Mouse (Mus musculus) urinary bladder, adult 2 months (tissue): ENCODE measurements around the gene Fkbp1b. TPM values are rescaled to one million over a fixed set of nuclear protein-coding genes. Genes with fewer than 3 reads are reported as not detected.
"Not testable (repeated sequence)": the region's sequence is repeated elsewhere in the genome, so short reads cannot be mapped to it uniquely, and the experiment has no call there.

ENCODE experiments used
- DNase-seq: peaks from one replicate; pipeline ENCODE4 v3.0.0; 2022; ENCODE audit warnings: low spot score
- polyA plus RNA-seq: library from polyadenylated mRNA; depleted of rRNA; stranded (reverse); fragments of >200 nt; gene quantifications from 2 replicates; pipeline ENCODE4 v1.2.3, GENCODE M21; 2012; rRNA removed

Gene Fkbp1b
- polyA plus RNA-seq, 1 experiment = 9.8 TPM

DNA sequence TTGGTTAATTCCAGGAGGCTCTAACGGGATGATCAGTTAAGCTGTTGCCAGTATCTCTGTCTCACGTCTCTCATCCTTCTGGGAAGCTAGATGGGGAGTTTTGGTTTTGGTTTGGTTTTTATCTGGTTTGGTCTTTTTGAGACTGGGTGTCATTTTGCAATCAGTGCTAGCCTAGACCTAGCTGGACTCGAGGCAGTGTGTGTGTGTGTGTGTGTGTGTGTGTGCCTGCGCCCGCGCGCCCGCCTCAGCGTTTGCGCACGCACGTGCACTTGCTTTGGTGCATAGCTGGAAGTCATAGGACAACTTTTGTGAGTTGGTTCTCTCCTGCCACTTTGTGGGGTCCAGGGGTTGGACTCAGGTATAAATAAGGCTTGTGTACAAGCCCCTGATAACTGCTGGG lies 2.4 kb upstream of the Fkbp1b start:
- no peak for DNase-seq

DNA sequence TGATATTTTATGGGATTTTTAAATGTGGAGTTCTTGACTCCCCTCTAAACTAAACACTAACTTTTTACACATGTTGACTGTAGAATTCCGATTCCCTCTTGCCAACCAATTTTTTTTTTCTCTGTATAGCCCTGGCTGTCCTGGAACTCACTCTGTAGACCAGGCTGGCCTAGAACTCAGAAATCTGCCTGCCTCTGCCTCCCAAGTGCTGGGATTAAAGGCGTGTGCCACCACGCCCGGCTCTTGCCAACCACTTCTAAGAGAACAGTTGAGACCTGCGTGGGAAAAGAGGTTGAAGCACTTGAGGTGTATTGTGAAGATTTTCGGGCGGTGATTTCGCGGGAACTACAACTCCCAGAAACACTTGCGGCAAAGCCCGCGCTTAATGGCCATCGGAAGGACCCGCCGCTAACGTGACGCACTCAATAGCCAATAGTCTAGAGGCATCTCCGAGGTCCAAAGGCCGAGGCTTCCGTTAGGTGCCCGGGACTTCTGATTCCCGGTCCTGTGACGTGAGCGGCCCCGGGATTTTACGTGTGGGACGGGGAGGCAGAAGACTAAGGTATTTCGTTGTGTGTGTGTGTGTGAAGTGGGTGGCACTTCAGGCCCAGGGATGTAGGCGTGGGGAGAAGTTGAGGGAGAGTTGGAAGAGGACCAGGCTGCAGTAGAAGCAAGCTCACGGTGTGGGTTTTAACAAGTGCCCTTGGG lies 1.7 kb upstream of the Fkbp1b start, which contains the start of gene Wdcp:
Wdcp (plus strand) TSS at position 414 of the 708 bp plus-strand sequence.
- DNase-seq = peak; percentile 67

- no peak for DNase-seq
Observed at GRCm38 (mm10) chr12:4842456-4842855, 1.1 kb upstream of the Fkbp1b start.

DNA sequence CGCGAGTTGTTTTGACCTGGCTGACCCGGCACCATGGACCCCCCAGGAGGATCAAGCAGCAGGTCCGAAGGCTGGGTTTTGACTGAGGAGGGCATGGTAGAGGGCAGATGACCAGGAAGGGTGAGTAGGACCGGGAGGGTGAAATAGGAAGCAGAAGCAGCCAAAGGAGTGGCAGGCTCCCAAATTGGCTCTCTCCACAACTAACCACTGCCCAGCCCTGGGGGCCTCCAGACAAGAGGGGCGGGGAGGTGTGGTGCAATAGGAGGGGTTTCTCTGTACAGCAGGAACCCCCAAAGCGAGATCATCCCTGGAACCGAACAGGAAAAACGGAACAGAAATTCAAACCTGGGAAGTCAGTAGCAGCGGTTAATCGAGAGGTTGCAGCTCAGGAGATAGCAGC lies 650 bp downstream of the Fkbp1b start:
- DNase-seq = no peak

DNA sequence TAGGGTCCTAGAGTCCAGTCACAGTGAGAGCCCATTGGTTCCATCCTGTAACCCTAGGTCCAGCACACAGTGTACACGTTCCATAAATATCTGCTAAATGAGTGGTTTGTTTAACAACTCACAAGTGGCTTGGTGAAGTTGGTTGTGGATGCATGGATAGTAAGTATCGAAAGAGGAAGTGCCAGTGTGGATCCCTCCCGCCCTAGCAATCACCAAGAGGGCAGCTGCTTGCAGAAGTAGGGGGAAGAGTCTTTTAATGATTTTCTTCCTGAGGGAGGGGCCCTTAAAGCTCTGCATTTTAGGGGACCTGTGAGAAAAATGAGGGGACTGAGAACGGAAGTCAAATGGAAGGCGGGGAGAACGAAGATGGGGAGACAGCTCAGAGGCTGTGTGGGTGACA lies 1.4 kb downstream of the Fkbp1b start:
- DNase-seq = no peak

GRCm38 (mm10) chr12:4836959-4837358 lies 4.4 kb downstream of the Fkbp1b start:
- DNase-seq = no peak

DNA sequence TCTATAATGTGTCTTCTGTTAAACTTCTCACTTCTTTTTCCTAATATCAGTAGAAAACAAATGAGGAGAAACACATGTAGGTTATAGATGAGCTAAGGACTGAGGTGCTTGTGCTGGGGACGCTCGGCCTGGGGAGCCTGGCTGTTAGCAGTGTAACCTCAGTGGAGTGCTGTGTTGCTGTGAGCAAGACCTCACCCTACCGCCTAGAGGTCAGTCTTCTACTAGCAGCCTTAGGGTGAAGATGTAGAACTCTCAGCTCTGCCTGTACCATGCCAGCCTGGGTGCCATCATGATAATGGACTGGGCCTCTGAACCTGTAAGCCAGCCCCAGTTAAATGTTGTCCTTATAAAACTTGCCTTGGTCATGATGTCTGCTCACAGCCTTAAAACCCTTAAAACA lies 14.1 kb downstream of the Fkbp1b start:
- no peak for DNase-seq

DNA sequence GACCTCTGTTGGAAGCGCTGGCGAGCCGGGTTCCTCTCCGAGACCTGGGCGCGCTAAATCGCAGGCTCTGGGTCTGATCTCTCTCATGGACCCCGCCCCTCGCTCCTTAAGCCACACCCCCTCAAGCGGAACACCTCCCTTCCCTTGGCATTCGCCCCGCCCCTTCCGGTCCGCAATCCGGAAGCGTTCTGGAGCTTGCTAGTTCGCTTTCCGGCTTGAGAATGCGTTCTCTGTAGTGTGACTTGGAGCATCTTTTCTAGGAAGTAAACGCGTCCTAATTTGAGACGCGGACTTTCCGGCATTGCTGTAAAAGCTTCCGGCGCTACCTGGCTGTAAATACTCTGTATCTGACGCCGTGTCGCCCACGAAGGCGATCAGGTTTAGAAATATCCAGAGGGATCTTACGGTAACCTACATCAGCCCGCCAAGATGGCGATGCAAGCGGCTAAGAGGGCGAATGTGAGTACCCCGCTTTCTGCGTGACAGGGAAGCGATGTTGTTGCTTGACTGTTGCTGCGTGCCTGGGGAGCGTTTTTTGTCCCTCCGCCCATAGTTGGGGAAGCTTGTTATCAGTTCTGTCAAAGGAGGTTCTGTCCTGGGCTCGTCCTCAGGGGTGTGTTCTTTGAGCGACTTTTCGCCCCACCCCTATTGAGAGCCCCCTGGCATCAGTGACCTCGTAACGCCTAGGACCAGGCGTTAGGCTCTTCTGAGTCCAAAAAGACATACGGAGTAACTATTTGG lies 23.9 kb downstream of the Fkbp1b start, which contains the start of gene Sf3b6:
Sf3b6 (plus strand) TSS at position 184 of the 741 bp plus-strand sequence.
- DNase-seq = peak; percentile 93

- no peak for DNase-seq
Observed at GRCm38 (mm10) chr12:4816680-4817360, 24.6 kb downstream of the Fkbp1b start.

GRCm38 (mm10) chr12:4813636-4814035 lies 27.8 kb downstream of the Fkbp1b start:
- no peak for DNase-seq

- DNase-seq = no peak
Observed at GRCm38 (mm10) chr12:4811705-4812104, 29.7 kb downstream of the Fkbp1b start.

GRCm38 (mm10) chr12:4811036-4811435 lies 30.4 kb downstream of the Fkbp1b start:
- DNase-seq = no peak

- DNase-seq = not testable (repeated sequence)
Observed at GRCm38 (mm10) chr12:4797471-4797870, 43.9 kb downstream of the Fkbp1b start.

DNA sequence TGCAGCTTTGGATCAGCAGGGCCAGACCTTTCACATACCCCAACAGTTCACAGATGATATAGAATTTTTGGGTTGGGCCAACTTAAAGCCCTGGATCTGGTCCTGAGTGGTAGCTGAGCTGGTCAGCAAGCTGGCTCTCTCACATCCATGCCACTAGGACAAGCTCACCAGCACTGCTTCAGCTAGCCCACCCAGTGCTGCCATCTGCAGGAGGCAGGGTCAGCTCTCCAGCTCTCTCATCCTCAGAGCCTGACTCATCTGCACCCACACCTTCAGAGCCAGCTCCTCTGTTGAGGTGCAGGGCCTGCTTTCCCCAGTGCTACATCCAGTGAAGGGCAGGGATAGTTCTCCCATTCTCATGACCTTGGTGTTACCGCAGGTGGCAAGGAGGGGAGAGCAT lies 47.7 kb downstream of the Fkbp1b start:
- DNase-seq = no peak

DNA sequence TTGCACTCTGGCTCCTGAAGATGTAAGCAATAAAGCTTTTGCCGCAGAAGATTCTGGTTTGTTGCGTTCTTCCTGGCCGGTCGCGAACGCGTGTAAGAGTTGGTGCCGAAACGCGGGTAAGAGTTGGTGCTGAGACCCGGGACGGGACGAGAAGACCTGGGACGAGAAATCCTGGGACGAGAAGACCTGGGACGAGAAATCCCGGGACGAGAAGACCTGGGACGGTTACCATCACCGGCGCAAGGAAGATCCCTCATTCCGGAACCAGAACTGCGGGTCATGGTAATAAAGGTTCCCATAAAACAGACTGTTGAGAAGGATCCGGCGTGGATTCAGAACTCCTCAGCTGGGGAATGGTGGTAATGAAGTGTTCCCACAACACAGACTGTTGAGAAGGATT lies 53.3 kb downstream of the Fkbp1b start:
- not testable (repeated sequence) for DNase-seq

GRCm38 (mm10) chr12:4784466-4784865 lies 56.9 kb downstream of the Fkbp1b start:
- no peak for DNase-seq

DNA sequence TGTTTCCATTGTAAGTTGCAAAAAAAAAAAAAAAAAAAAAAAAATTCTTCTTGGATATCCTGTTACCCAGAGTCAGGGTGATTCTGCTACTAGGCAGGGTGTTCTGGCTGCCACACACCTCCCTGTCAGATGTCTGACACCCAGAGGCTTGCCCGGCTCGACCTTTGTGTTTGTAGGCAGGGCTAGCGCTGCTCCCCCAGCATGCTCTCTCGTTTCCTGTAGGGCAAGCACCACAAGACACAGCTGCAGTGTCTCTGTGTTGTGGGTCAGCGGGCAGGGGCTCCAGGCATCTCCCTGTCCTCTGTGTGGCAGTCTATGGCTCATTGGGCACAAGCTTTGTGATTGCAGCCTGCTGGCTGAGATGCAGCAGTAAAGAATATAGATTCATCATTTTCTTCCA lies 57.8 kb downstream of the Fkbp1b start:
- DNase-seq = no peak

Other genes starting within 250 kb of the Fkbp1b start
- 38.3 and 43.5 TPM in 2 replicates for gene Itsn2, start 249.0 kb downstream of the Fkbp1b start, polyA plus RNA-seq
- gene Gm3625, start 248.7 kb downstream of the Fkbp1b start, polyA plus RNA-seq = not detected in 2 replicates
- gene Fam228a, start 103.2 kb downstream of the Fkbp1b start, polyA plus RNA-seq = 0.34 and 0.59 TPM in 2 replicates
- gene Pfn4, start 72.6 kb downstream of the Fkbp1b start, polyA plus RNA-seq = 0.70 and 0.99 TPM in 2 replicates
- 1.5 and 2.6 TPM in 2 replicates for gene Fam228b, start 72.3 kb downstream of the Fkbp1b start, polyA plus RNA-seq
- 158 and 175 TPM in 2 replicates for gene Sf3b6, start 24.0 kb downstream of the Fkbp1b start, polyA plus RNA-seq
- 8.4 and 8.9 TPM in 2 replicates for gene Wdcp, start 1.7 kb upstream of the Fkbp1b start, polyA plus RNA-seq
- gene Mfsd2b, start 32.8 kb upstream of the Fkbp1b start, polyA plus RNA-seq = 1.1 TPM in 2 replicates
- gene Ubxn2a, start 66.1 kb upstream of the Fkbp1b start, polyA plus RNA-seq = 16.2 and 19.0 TPM in 2 replicates
- gene Atad2b, start 75.8 kb upstream of the Fkbp1b start, polyA plus RNA-seq = 7.8 and 8.2 TPM in 2 replicates